Mouse (Mus musculus) cortical plate, adult 2 months (tissue): ENCODE results near the gene Mrps18a. TPM values are rescaled to one million over a fixed set of nuclear protein-coding genes. Genes with fewer than 3 reads are reported as not detected.

Source experiments
- H3K27ac ChIP-seq: fragments of 200-500 bp; 2 replicates; pipeline ENCODE4 v1.5.1; 2012; ENCODE audit warnings: low read length, control low read depth, inconsistent platforms; ENCODE audit not compliant: insufficient read depth
- H3K4me1 ChIP-seq: fragments of 200-500 bp; 2 replicates; pipeline ENCODE4 v1.6.1; 2011; ENCODE audit warnings: low read length; ENCODE audit not compliant: control insufficient read depth, insufficient read depth
- H3K4me3 ChIP-seq: fragments of 200-500 bp; 2 replicates; pipeline ENCODE4 v1.5.1; 2011; ENCODE audit warnings: mild to moderate bottlenecking, low read length, control low read depth; ENCODE audit not compliant: insufficient read depth
- CTCF ChIP-seq: fragments of 200-500 bp; IDR thresholded peaks from 2 replicates; pipeline ENCODE4 v1.5.1; 2011; ENCODE audit warnings: mild to moderate bottlenecking, control low read depth, low read length; ENCODE audit not compliant: insufficient read depth; ENCODE audit errors: extremely low read depth
- POLR2A ChIP-seq: fragments of 200-500 bp; IDR thresholded peaks from 2 replicates; pipeline ENCODE4 v1.6.1; 2011; ENCODE audit warnings: mild to moderate bottlenecking, low read length, control low read depth; ENCODE audit not compliant: insufficient read depth; ENCODE audit errors: extremely low read depth
- polyA plus RNA-seq: library from polyadenylated mRNA; depleted of rRNA; stranded (reverse); fragments of >200 nt; gene quantifications from 2 replicates; pipeline ENCODE4 v1.2.3, GENCODE M21; 2012

Gene Mrps18a
- polyA plus RNA-seq, 1 experiment = 107 TPM

DNA sequence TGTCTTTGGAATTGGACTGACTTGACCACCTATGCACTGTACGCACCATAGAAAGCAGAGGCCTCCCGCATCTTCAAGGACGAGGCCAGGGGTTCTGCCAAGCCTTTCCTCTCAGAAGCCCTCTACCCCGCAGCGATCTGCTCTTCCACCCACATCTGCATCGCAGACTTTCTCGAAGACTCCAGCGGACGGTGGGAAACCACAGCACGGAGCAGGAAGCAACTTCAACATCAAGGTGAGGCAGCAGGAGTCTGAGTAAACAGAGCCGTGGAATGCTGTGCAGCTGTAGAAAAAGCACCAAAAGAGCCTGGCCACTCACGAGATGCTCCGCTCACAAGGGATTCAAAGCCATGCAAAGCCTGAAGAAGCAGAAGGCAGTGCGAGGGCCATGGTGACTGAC, 18.9 kb upstream of the Mrps18a start:
- TF ChIP-seq POLR2A = no peak
- no peak for TF ChIP-seq CTCF
- no peak overlapping the region for H3K27ac ChIP-seq
- no peaks in the 10 kb centered on the region for H3K4me1 ChIP-seq
- H3K4me3 ChIP-seq = no peak overlapping the region

- no peaks in the 10 kb centered on the region for H3K4me1 ChIP-seq
- TF ChIP-seq POLR2A (no peak), CTCF (no peak)
- H3K4me3 ChIP-seq = no peak overlapping the region
- H3K27ac ChIP-seq = no peak overlapping the region
Observed at GRCm38 (mm10) chr17:46098525-46098924, 12.3 kb upstream of the Mrps18a start.

DNA sequence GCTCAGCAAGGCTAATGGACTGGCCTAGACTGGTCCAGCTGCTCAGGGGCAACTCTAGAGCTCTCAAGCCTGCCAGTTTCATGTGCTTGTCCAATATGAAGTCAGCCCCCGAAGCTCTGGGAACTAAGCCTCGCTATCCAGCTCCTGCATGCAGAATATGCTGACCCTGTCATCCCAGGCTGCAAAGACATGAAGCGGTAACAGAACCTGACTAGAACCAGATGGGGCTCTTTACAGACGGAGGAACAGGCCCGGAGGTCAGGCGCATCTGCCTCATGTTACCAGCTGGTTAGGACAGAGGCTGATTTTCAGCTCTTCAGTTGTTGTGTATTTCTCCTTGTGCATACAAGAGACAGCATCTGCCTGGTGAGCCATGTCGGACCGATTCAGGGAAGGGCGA, 8.9 kb upstream of the Mrps18a start:
- Histone ChIP-seq H3K4me3 (no peak overlapping the region), H3K4me1 (no peaks in the 10 kb centered on the region)
- TF ChIP-seq POLR2A (no peak), CTCF (no peak)

GRCm38 (mm10) chr17:46102608-46103159, 8.1 kb upstream of the Mrps18a start:
- Histone ChIP-seq H3K27ac (no peak overlapping the region), H3K4me3 (no peak overlapping the region), H3K4me1 (no peaks in the 10 kb centered on the region)
- TF ChIP-seq POLR2A (no peak), CTCF (no peak)

More for the DNA sequence above, 8.9 kb upstream of the Mrps18a start:
- H3K27ac ChIP-seq = no peak overlapping the region

- Histone ChIP-seq H3K4me1 (no peaks in the 10 kb centered on the region), H3K27ac (no peak overlapping the region), H3K4me3 (no peak overlapping the region)
- no peak for TF ChIP-seq POLR2A
- TF ChIP-seq CTCF = no peak
Observed at GRCm38 (mm10) chr17:46104487-46104886, 6.3 kb upstream of the Mrps18a start.

GRCm38 (mm10) chr17:46108286-46108685, 2.5 kb upstream of the Mrps18a start:
- H3K4me3 ChIP-seq = no peak overlapping the region
- TF ChIP-seq CTCF (no peak), POLR2A (no peak)
- H3K4me1 ChIP-seq = no peaks in the 10 kb centered on the region
- no peak overlapping the region for H3K27ac ChIP-seq

GRCm38 (mm10) chr17:46115489-46115888, 4.7 kb downstream of the Mrps18a start:
- H3K4me1 ChIP-seq = peaks cover 8% of the 10 kb centered on the region
- no peak overlapping the region for H3K4me3 ChIP-seq
- no peak for TF ChIP-seq CTCF
- no peak for TF ChIP-seq POLR2A
- H3K27ac ChIP-seq = no peak overlapping the region

DNA sequence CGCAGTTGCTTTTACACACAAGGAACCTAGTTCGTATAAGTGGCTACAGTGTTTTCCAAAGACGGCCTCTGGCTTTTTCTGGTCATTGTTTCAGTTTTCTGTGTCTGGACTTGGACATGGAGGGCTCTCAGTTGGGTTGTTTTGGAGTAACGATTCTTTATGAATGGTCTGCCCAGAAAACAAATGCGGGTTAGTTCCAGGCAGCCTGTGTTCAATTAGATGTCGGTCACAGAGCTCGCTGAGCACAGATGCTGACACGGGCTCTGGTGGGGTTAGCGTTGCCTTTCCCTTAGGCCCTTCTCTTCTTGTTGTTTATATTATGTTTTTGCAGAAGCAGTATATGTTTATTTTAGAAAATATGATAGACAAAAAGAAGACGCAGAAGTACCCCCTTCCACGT, 5.4 kb downstream of the Mrps18a start:
- Histone ChIP-seq H3K4me1 (peaks cover 8% of the 10 kb centered on the region), H3K27ac (no peak overlapping the region), H3K4me3 (no peak overlapping the region)
- TF ChIP-seq CTCF (no peak), POLR2A (no peak)

- TF ChIP-seq POLR2A = no peak
- TF ChIP-seq CTCF = no peak
- H3K4me3 ChIP-seq = no peak overlapping the region
- no peak overlapping the region for H3K27ac ChIP-seq
- peaks cover 8% of the 10 kb centered on the region for H3K4me1 ChIP-seq
Observed at GRCm38 (mm10) chr17:46116881-46117280, 6.1 kb downstream of the Mrps18a start.

GRCm38 (mm10) chr17:46117623-46118422, 7.0 kb downstream of the Mrps18a start:
- TF ChIP-seq CTCF (no peak), POLR2A (no peak)
- H3K27ac ChIP-seq = no peak overlapping the region

More at GRCm38 (mm10) chr17:46117623-46118422, 7.0 kb downstream of the Mrps18a start:
- peaks cover 8% of the 10 kb centered on the region for H3K4me1 ChIP-seq
- H3K4me3 ChIP-seq = no peak overlapping the region
